Mouse (Mus musculus): ENCODE results near the gene Aldh3b2. TPM values are rescaled to one million over a fixed set of nuclear protein-coding genes. Genes with fewer than 3 reads are reported as not detected.

Aldh3b2 gene
- total RNA-seq, 1 experiment from 2014 or later: not detected

DNA sequence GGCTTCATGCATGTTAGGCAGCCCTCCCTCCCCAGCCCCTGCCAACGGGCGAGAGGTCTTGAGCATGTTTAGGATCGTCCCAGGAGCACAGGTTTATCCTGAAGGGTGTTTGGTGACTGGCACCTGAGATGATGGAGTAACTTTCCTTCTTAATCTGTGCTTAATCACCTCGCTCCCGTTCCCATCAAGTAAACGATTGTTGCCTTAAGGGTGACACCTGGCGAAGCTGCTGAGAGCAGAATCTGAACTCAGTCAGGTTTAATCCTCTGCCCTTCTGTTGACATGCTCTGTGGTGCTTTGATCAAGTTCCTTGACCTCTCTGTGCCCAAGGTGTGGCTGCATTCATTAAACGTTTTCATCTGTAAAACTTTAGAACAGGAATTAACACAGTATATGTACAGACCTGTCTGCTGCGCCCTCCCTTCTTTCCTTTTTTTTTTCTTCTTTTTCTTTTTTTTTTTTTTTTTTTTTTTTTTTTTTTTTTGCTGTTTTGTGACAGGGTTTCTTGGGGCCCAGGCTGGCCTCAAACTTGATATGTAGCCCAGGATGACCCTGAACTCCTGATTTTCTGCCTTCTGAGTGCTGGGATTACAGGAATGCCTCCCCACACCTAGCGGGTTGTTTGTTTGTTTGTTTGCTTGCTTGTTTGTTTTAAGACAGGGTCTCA, 45.9 kb downstream of the Aldh3b2 start:
- no peak for ATAC-seq (replicated peaks in 1 of 2; ENCODE audit: insufficient read depth in 1 of 2, low FRiP score in 2 of 2, low TSS enrichment in 1 of 2, low read depth in 1 of 2, poor library complexity in 2 of 2, severe bottlenecking in 2 of 2)

DNA sequence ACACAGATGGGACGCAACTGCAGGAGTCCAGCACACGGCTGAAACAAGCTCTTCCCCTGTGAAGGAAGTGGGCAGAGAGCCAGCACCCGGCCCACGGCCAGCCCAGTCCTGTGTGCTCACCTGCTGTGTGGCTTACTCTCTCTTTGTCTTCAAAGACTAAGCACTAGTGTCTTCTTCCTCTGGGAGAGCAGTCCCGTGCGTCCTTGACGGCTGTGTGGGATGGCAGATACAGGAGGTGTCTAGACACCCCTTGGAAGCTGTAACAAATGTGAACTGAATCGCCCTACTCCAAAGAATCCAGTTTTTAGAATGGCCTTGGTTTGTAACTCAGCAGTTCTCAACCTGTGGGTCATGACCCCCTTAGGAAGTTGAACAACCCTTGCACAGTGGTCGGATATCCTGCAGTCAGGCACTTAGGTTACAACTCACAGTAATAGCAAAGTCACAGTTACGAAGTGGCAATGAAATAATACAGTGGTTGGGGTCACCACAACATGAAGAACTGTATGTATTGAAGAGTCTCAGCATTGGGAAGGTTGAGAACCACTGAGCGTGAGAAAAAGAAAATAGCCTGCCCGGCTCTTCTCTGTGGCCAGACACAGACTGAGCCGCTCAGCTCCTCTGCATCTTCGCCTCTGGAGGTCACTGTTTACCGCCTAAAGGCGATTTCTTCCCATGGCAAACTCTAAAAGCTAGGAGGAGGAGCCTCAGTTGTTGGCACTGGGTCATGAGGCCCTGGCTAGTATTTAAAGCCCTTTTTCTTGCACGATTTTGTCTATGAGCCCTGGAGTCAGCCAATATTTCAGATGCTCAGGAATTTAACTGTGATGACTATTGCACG, 46.8 kb downstream of the Aldh3b2 start:
- ATAC-seq (replicated peaks in 1 of 2; ENCODE audit: insufficient read depth in 1 of 2, low FRiP score in 2 of 2, low TSS enrichment in 1 of 2, low read depth in 1 of 2, poor library complexity in 2 of 2, severe bottlenecking in 2 of 2): peak; percentile 80 to 90

DNA sequence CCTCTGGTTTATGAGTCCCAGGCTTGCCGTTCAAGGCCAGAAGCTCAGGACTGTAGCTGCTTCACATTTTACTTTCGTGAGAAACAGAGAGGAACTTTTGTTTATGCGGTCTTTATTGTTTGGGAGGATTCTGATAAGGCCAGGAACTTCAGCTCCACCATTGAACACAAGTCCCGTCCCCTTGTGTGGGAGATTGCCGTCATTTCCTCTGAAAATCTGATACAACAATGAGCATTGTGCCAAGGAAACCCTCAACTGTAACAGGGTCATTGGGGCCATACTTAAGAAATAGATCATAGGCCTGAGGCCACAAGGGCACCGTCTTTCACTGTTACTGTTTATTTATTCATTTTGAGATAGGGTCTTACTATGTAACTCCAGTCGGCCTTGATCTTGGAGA, 51.1 kb downstream of the Aldh3b2 start:
- no peak for ATAC-seq (replicated peaks in 1 of 2; ENCODE audit: insufficient read depth in 1 of 2, low FRiP score in 2 of 2, low TSS enrichment in 1 of 2, low read depth in 1 of 2, poor library complexity in 2 of 2, severe bottlenecking in 2 of 2)

DNA sequence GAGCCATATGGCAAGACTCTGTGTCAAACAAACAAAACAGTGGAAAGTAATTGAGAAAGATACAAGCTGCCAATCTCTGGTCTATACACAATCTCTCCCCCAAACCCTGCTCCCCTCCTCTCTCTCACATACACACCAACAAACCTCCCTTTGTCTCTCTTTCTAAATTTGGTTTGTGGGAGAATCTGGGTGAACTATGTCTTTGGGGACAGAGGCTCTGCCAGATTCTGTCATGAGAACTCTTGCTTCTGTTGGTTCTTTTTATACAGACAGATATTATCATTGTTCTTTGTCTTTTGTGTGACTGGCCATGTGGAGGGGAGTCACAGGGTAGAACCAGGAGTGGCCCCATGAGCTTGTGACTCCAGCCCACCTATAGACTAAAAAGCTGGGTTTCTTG, 55.4 kb downstream of the Aldh3b2 start:
- no peak for ATAC-seq (replicated peaks in 1 of 2; ENCODE audit: insufficient read depth in 1 of 2, low FRiP score in 2 of 2, low TSS enrichment in 1 of 2, low read depth in 1 of 2, poor library complexity in 2 of 2, severe bottlenecking in 2 of 2)

Other genes with a start within 250 kb of the Aldh3b2 start
- 75.8 and 85.8 TPM in 2 replicates for gene Kmt5b, start 204.9 kb upstream of the Aldh3b2 start, total RNA-seq (2017)
- gene Chka, start 120.6 kb upstream of the Aldh3b2 start, total RNA-seq (2017): 54.7 and 61.2 TPM in 2 replicates
- gene Tcirg1, start 65.2 kb upstream of the Aldh3b2 start, total RNA-seq (2017): 110 and 122 TPM in 2 replicates
- gene Ndufs8, start 59.6 kb upstream of the Aldh3b2 start, total RNA-seq (2017): 35.3 and 55.4 TPM in 2 replicates
- 6.6 and 12.6 TPM in 2 replicates for gene Aldh3b1, start 42.5 kb upstream of the Aldh3b2 start, total RNA-seq (2017)
- gene Unc93b1, start 37.1 kb upstream of the Aldh3b2 start, total RNA-seq (2017): 79.6 and 90.4 TPM in 2 replicates
- gene Aldh3b3, start 13.7 kb upstream of the Aldh3b2 start, total RNA-seq (2017): 0.31 TPM in 1 of 2 replicates, not detected in the other
- 6.8 and 8.4 TPM in 2 replicates for gene Acy3, start 14.2 kb downstream of the Aldh3b2 start, total RNA-seq (2017)
- not detected in 2 replicates for gene Tbx10, start 20.4 kb downstream of the Aldh3b2 start, total RNA-seq (2017)
- gene Nudt8, start 28.3 kb downstream of the Aldh3b2 start, total RNA-seq (2017): 4.5 and 13.5 TPM in 2 replicates
- gene Gm49405, start 28.3 kb downstream of the Aldh3b2 start, total RNA-seq (2017): 1.8 and 2.3 TPM in 2 replicates
- 1.5 and 1.9 TPM in 2 replicates for gene Doc2g, start 31.0 kb downstream of the Aldh3b2 start, total RNA-seq (2017)
- gene Ndufv1, start 40.5 kb downstream of the Aldh3b2 start, total RNA-seq (2017): 142 and 166 TPM in 2 replicates
- 62.7 and 72.5 TPM in 2 replicates for gene Gstp1, start 65.7 kb downstream of the Aldh3b2 start, total RNA-seq (2017)
- not detected in 2 replicates for gene Gstp2, start 73.7 kb downstream of the Aldh3b2 start, total RNA-seq (2017)
- 1.4 and 13.2 TPM in 2 replicates for gene Gstp3, start 87.2 kb downstream of the Aldh3b2 start, total RNA-seq (2017)
- not detected in 2 replicates for gene Cabp2, start 109.2 kb downstream of the Aldh3b2 start, total RNA-seq (2017)
- 13.3 and 18.8 TPM in 2 replicates for gene Cdk2ap2, start 124.9 kb downstream of the Aldh3b2 start, total RNA-seq (2017)
- 20.0 and 22.4 TPM in 2 replicates for gene Pitpnm1, start 127.7 kb downstream of the Aldh3b2 start, total RNA-seq (2017)
- gene Aip, start 153.5 kb downstream of the Aldh3b2 start, total RNA-seq (2017): 60.3 and 78.0 TPM in 2 replicates
- gene Gpr152, start 167.5 kb downstream of the Aldh3b2 start, total RNA-seq (2017): not detected in 2 replicates
- gene Cabp4, start 171.7 kb downstream of the Aldh3b2 start, total RNA-seq (2017): not detected in 2 replicates
- gene Coro1b, start 176.3 kb downstream of the Aldh3b2 start, total RNA-seq (2017): 66.9 and 109 TPM in 2 replicates
- gene Ptprcap, start 181.3 kb downstream of the Aldh3b2 start, total RNA-seq (2017): 229 and 295 TPM in 2 replicates
- gene Rps6kb2, start 191.0 kb downstream of the Aldh3b2 start, total RNA-seq (2017): 16.2 and 18.8 TPM in 2 replicates
- 11.2 and 16.2 TPM in 2 replicates for gene Carns1, start 203.2 kb downstream of the Aldh3b2 start, total RNA-seq (2017)
- 59.8 and 70.8 TPM in 2 replicates for gene Tbc1d10c, start 219.0 kb downstream of the Aldh3b2 start, total RNA-seq (2017)
- gene Ppp1ca, start 219.7 kb downstream of the Aldh3b2 start, total RNA-seq (2017): 384 and 392 TPM in 2 replicates
- 16.4 and 17.3 TPM in 2 replicates for gene Rad9a, start 229.3 kb downstream of the Aldh3b2 start, total RNA-seq (2017)
- 12.8 and 17.3 TPM in 2 replicates for gene Clcf1, start 241.9 kb downstream of the Aldh3b2 start, total RNA-seq (2017)
- gene AC109138.7, start 242.0 kb downstream of the Aldh3b2 start, total RNA-seq (2017): not detected in 2 replicates

Measured in hematopoietic stem cell, adult 5-6 weeks (primary cell).